Mouse (Mus musculus) thymus, adult 2 months (tissue): Measurements from ENCODE around the gene Wbp1l.

Experiments used
- CTCF ChIP-seq: fragments of 200-500 bp; IDR thresholded peaks from 2 replicates; pipeline ENCODE4 v1.5.1; 2012; ENCODE audit warnings: mild to moderate bottlenecking, control low read depth, low read length, moderate library complexity, borderline replicate concordance; ENCODE audit not compliant: control insufficient read depth, poor library complexity, insufficient read depth; ENCODE audit errors: extremely low read depth
- POLR2A ChIP-seq: fragments of 200-500 bp; IDR thresholded peaks from 2 replicates; pipeline ENCODE4 v1.6.1; 2012; ENCODE audit warnings: mild to moderate bottlenecking, low read length, control low read depth, moderate library complexity; ENCODE audit not compliant: control insufficient read depth, poor library complexity, insufficient read depth; ENCODE audit errors: extremely low read depth

DNA sequence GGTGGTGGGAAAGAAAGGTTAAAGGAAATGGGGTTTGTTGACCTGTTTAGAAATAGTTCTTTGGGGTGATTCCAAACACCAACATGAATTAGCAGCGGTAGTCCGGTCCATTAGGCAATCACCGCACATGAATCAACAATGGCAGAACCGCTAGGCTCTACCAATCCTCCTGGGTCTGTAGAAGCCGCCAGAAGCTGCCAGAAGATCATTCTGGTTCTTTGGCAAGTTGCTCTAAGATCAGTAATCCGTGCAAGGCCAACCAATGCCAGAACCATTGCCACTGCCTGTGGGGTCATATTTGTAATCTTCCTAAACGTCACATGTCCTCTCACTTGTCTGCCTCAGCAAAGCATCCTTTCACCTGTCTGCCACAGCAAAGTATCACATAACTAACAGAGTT, 98.1 kb downstream of the Wbp1l start:
- TF ChIP-seq POLR2A (no peak), CTCF (no peak)
